Mouse (Mus musculus): Measurements from ENCODE around the gene Ly6g6f. TPM values are rescaled to one million over a fixed set of nuclear protein-coding genes. Genes with fewer than 3 reads are reported as not detected.

The Ly6g6f gene
- polyA plus RNA-seq, 1 experiment from 2014 or later: 0.17 TPM

Other genes with a start within 250 kb of the Ly6g6f start
- 28.6 and 32.7 TPM in 2 replicates for gene Stk19, start 248.7 kb downstream of the Ly6g6f start, polyA plus RNA-seq (2016; fragmentation: Nextera tagmentation; extraction: Ambion mirVana)
- 72.9 and 77.6 TPM in 2 replicates for gene Dxo, start 248.6 kb downstream of the Ly6g6f start, polyA plus RNA-seq (2016; fragmentation: Nextera tagmentation; extraction: Ambion mirVana)
- 61.8 and 64.8 TPM in 2 replicates for gene Skiv2l, start 235.4 kb downstream of the Ly6g6f start, polyA plus RNA-seq (2016; fragmentation: Nextera tagmentation; extraction: Ambion mirVana)
- 124 and 133 TPM in 2 replicates for gene Nelfe, start 235.2 kb downstream of the Ly6g6f start, polyA plus RNA-seq (2016; fragmentation: Nextera tagmentation; extraction: Ambion mirVana)
- gene Cfb, start 223.1 kb downstream of the Ly6g6f start, polyA plus RNA-seq (2016; fragmentation: Nextera tagmentation; extraction: Ambion mirVana): 2.9 and 3.6 TPM in 2 replicates
- 9.2 and 10.4 TPM in 2 replicates for gene Zbtb12, start 206.1 kb downstream of the Ly6g6f start, polyA plus RNA-seq (2016; fragmentation: Nextera tagmentation; extraction: Ambion mirVana)
- not detected in 2 replicates for gene Gm20547, start 203.6 kb downstream of the Ly6g6f start, polyA plus RNA-seq (2016; fragmentation: Nextera tagmentation; extraction: Ambion mirVana)
- 1.3 and 1.6 TPM in 2 replicates for gene C2, start 187.3 kb downstream of the Ly6g6f start, polyA plus RNA-seq (2016; fragmentation: Nextera tagmentation; extraction: Ambion mirVana)
- 111 and 114 TPM in 2 replicates for gene Ehmt2, start 187.1 kb downstream of the Ly6g6f start, polyA plus RNA-seq (2016; fragmentation: Nextera tagmentation; extraction: Ambion mirVana)
- gene Slc44a4, start 171.1 kb downstream of the Ly6g6f start, polyA plus RNA-seq (2016; fragmentation: Nextera tagmentation; extraction: Ambion mirVana): not detected in 2 replicates
- gene Neu1, start 154.4 kb downstream of the Ly6g6f start, polyA plus RNA-seq (2016; fragmentation: Nextera tagmentation; extraction: Ambion mirVana): 16.2 and 16.9 TPM in 2 replicates
- gene Hspa1b, start 126.4 kb downstream of the Ly6g6f start, polyA plus RNA-seq (2016; fragmentation: Nextera tagmentation; extraction: Ambion mirVana): 0.11 and 0.21 TPM in 2 replicates
- not detected in 2 replicates for gene Gm20481, start 115.7 kb downstream of the Ly6g6f start, polyA plus RNA-seq (2016; fragmentation: Nextera tagmentation; extraction: Ambion mirVana)
- 2.0 and 2.3 TPM in 2 replicates for gene Hspa1a, start 113.5 kb downstream of the Ly6g6f start, polyA plus RNA-seq (2016; fragmentation: Nextera tagmentation; extraction: Ambion mirVana)
- 1.2 and 1.3 TPM in 2 replicates for gene Hspa1l, start 112.9 kb downstream of the Ly6g6f start, polyA plus RNA-seq (2016; fragmentation: Nextera tagmentation; extraction: Ambion mirVana)
- gene Lsm2, start 103.7 kb downstream of the Ly6g6f start, polyA plus RNA-seq (2016; fragmentation: Nextera tagmentation; extraction: Ambion mirVana): 226 and 238 TPM in 2 replicates
- gene Vars, start 84.6 kb downstream of the Ly6g6f start, polyA plus RNA-seq (2016; fragmentation: Nextera tagmentation; extraction: Ambion mirVana): 158 and 159 TPM in 2 replicates
- gene Vwa7, start 69.0 kb downstream of the Ly6g6f start, polyA plus RNA-seq (2016; fragmentation: Nextera tagmentation; extraction: Ambion mirVana): 0.17 and 0.27 TPM in 2 replicates
- gene Sapcd1, start 57.6 kb downstream of the Ly6g6f start, polyA plus RNA-seq (2016; fragmentation: Nextera tagmentation; extraction: Ambion mirVana): 7.4 and 7.7 TPM in 2 replicates
- 5.3 and 5.6 TPM in 2 replicates for gene Msh5, start 38.9 kb downstream of the Ly6g6f start, polyA plus RNA-seq (2016; fragmentation: Nextera tagmentation; extraction: Ambion mirVana)
- 152 and 155 TPM in 2 replicates for gene Clic1, start 35.6 kb downstream of the Ly6g6f start, polyA plus RNA-seq (2016; fragmentation: Nextera tagmentation; extraction: Ambion mirVana)
- gene Ddah2, start 26.6 kb downstream of the Ly6g6f start, polyA plus RNA-seq (2016; fragmentation: Nextera tagmentation; extraction: Ambion mirVana): 513 and 534 TPM in 2 replicates
- gene Ly6g6c, start 20.2 kb downstream of the Ly6g6f start, polyA plus RNA-seq (2016; fragmentation: Nextera tagmentation; extraction: Ambion mirVana): not detected in 2 replicates
- gene Mpig6b, start 19.4 kb downstream of the Ly6g6f start, polyA plus RNA-seq (2016; fragmentation: Nextera tagmentation; extraction: Ambion mirVana): 0.40 and 0.54 TPM in 2 replicates
- 0.28 and 0.50 TPM in 2 replicates for gene Ly6g6e, start 8.7 kb downstream of the Ly6g6f start, polyA plus RNA-seq (2016; fragmentation: Nextera tagmentation; extraction: Ambion mirVana)
- 0.29 and 1.6 TPM in 2 replicates for gene Ly6g6d, start 7.5 kb downstream of the Ly6g6f start, polyA plus RNA-seq (2016; fragmentation: Nextera tagmentation; extraction: Ambion mirVana)
- gene Abhd16a, start 3.7 kb upstream of the Ly6g6f start, polyA plus RNA-seq (2016; fragmentation: Nextera tagmentation; extraction: Ambion mirVana): 59.2 and 70.7 TPM in 2 replicates
- not detected in 2 replicates for gene Ly6g5c, start 22.7 kb upstream of the Ly6g6f start, polyA plus RNA-seq (2016; fragmentation: Nextera tagmentation; extraction: Ambion mirVana)
- 0.96 and 1.5 TPM in 2 replicates for gene Ly6g5b, start 29.8 kb upstream of the Ly6g6f start, polyA plus RNA-seq (2016; fragmentation: Nextera tagmentation; extraction: Ambion mirVana)
- gene Gpank1, start 35.8 kb upstream of the Ly6g6f start, polyA plus RNA-seq (2016; fragmentation: Nextera tagmentation; extraction: Ambion mirVana): 27.4 and 28.1 TPM in 2 replicates
- gene Csnk2b, start 36.4 kb upstream of the Ly6g6f start, polyA plus RNA-seq (2016; fragmentation: Nextera tagmentation; extraction: Ambion mirVana): 283 and 284 TPM in 2 replicates
- 5.3 and 7.2 TPM in 2 replicates for gene D17H6S53E, start 40.8 kb upstream of the Ly6g6f start, polyA plus RNA-seq (2016; fragmentation: Nextera tagmentation; extraction: Ambion mirVana)
- 0.46 and 0.63 TPM in 2 replicates for gene Apom, start 46.4 kb upstream of the Ly6g6f start, polyA plus RNA-seq (2016; fragmentation: Nextera tagmentation; extraction: Ambion mirVana)
- gene Bag6, start 49.6 kb upstream of the Ly6g6f start, polyA plus RNA-seq (2016; fragmentation: Nextera tagmentation; extraction: Ambion mirVana): 88.9 and 97.8 TPM in 2 replicates
- 221 and 231 TPM in 2 replicates for gene Prrc2a, start 79.3 kb upstream of the Ly6g6f start, polyA plus RNA-seq (2016; fragmentation: Nextera tagmentation; extraction: Ambion mirVana)
- 4.3 and 4.9 TPM in 2 replicates for gene Aif1, start 90.5 kb upstream of the Ly6g6f start, polyA plus RNA-seq (2016; fragmentation: Nextera tagmentation; extraction: Ambion mirVana)
- 4.0 and 4.8 TPM in 2 replicates for gene Lst1, start 102.8 kb upstream of the Ly6g6f start, polyA plus RNA-seq (2016; fragmentation: Nextera tagmentation; extraction: Ambion mirVana)
- not detected in 2 replicates for gene Ltb, start 108.8 kb upstream of the Ly6g6f start, polyA plus RNA-seq (2016; fragmentation: Nextera tagmentation; extraction: Ambion mirVana)
- gene Tnf, start 116.4 kb upstream of the Ly6g6f start, polyA plus RNA-seq (2016; fragmentation: Nextera tagmentation; extraction: Ambion mirVana): not detected in 2 replicates
- not detected in 2 replicates for gene Lta, start 119.7 kb upstream of the Ly6g6f start, polyA plus RNA-seq (2016; fragmentation: Nextera tagmentation; extraction: Ambion mirVana)
- gene Gm16181, start 135.2 kb upstream of the Ly6g6f start, polyA plus RNA-seq (2016; fragmentation: Nextera tagmentation; extraction: Ambion mirVana): 0.41 TPM in 2 replicates
- gene Atp6v1g2, start 148.1 kb upstream of the Ly6g6f start, polyA plus RNA-seq (2016; fragmentation: Nextera tagmentation; extraction: Ambion mirVana): 16.2 and 17.3 TPM in 2 replicates
- gene Nfkbil1, start 150.2 kb upstream of the Ly6g6f start, polyA plus RNA-seq (2016; fragmentation: Nextera tagmentation; extraction: Ambion mirVana): 11.0 and 12.9 TPM in 2 replicates
- 614 and 623 TPM in 2 replicates for gene Ddx39b, start 156.1 kb upstream of the Ly6g6f start, polyA plus RNA-seq (2016; fragmentation: Nextera tagmentation; extraction: Ambion mirVana)
- gene H2-D1, start 177.1 kb upstream of the Ly6g6f start, polyA plus RNA-seq (2016; fragmentation: Nextera tagmentation; extraction: Ambion mirVana): 37.2 and 39.2 TPM in 2 replicates
- not detected in 2 replicates for gene H2-Q1, start 234.8 kb upstream of the Ly6g6f start, polyA plus RNA-seq (2016; fragmentation: Nextera tagmentation; extraction: Ambion mirVana)

Measured in forebrain, embryonic 12.5 days (tissue).